Mouse (Mus musculus): Measurements from ENCODE around the gene Alk. TPM values are rescaled to one million over a fixed set of nuclear protein-coding genes. Genes with fewer than 3 reads are reported as not detected.

The Alk gene
- total RNA-seq, 1 experiment from 2014 or later: 0.09 TPM

GRCm38 (mm10) chr17:72021733-72022669 is 582.4 kb downstream of the Alk start:
- peak; percentile 11 for DNase-seq

DNA sequence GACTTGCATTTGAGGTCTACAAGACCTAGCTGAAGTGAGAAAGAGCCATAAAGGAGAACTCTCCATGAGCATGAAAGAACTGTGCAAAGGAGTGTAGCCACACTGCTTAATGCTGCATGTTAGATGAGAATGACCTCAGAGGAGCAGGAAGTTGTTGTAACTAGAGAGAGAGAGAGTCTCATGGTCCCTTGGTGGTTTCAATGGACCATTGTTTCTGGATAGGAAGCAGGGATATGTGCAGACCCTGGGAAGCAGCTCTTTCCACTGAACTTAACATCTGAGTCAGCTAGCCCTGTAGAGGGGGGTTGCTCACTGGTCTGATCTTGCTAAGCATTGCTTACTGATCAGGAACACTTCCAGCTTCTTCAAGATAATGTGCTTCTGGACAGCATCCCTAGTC is 587.1 kb downstream of the Alk start:
- DNase-seq: no peak

GRCm38 (mm10) chr17:72015253-72015652 is 589.2 kb downstream of the Alk start:
- peak; percentile 12 for DNase-seq

DNA sequence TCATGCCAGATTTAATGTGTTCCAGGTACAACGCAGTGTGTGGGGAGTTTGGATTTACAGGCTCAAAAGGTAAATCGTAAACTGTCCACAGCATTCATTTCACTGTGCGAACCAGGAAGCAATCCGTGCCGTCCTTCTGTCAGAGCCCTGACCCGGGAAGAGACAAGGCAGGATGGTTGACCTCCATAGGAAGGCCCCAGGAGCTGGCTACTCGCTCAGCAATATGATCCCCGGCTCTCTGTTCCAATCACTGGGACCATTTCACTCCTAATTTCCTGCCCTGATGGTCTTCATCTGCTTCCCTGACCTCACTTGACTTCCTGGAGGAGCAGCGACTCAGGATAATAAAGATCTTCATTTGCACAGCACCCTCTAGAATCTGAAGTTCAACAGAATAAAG is 591.7 kb downstream of the Alk start:
- no peak for DNase-seq

GRCm38 (mm10) chr17:72009836-72010235 is 594.6 kb downstream of the Alk start:
- DNase-seq: no peak

DNA sequence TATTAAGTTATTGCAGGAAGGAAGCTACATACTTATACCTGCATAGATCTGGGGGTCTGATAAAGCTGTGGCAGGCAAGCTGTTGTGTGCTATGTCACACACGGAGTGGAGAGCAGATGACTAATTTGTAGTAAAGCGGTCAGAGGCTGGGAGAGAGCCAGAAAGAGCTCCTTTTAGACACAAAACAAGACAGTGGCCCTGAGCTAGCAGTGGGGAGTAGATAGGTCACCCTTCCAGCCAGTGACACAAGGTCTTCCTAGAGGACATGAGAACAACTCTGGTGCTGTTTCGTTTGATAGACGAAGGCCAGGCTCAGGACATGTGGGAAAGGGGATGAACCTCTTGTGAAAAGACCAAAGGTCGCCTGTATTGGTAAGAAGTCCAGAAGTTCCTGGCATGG is 596.0 kb downstream of the Alk start:
- DNase-seq: peak; percentile 8

GRCm38 (mm10) chr17:72005365-72005764 is 599.1 kb downstream of the Alk start:
- DNase-seq: no peak

DNA sequence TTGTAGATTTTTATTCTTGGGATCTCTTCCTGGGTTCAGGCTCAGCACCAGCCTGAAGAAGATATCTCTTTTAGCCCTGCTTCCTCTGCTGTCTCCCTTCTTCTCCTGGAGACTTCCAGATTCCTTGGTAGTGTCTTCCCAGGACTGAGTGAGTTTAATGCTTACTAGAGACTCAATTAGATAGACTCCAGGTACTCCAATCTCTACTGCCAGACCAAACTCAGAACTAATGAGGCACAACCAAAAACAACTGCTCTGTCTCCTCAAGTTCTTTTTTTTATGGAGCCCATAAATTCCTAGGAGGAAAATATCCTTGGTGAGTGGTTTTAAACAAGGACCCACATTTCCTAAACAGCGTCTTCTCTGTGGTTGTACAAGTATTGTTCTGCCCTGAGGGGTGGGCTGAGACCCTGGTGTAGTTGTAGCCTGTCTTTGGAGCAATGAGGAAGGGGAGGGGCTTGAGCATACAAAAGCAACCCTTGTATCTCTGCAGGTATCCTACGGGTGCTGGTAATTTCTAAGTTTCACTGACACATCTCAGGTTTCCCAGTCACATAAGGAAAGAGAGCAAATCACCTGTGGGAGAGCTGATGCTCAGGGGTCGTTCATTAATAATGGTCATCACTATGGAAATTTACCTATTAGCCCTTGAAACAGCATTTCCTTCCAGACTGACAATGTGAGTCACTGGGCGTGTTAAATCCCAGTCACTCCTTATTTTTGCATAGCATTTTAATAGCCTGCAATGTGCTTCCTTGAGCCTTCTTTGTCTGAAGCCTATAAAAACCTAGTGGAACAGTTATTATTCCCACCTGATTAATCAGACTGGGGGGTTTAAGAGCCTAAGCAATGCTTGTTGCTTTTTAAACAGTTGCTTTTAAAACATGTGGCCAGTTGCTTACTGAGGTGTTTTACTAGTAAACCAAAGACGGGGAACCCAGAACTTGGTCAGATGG is 604.6 kb downstream of the Alk start:
- no peak for DNase-seq

GRCm38 (mm10) chr17:71997680-71998079 is 606.7 kb downstream of the Alk start:
- DNase-seq: no peak

DNA sequence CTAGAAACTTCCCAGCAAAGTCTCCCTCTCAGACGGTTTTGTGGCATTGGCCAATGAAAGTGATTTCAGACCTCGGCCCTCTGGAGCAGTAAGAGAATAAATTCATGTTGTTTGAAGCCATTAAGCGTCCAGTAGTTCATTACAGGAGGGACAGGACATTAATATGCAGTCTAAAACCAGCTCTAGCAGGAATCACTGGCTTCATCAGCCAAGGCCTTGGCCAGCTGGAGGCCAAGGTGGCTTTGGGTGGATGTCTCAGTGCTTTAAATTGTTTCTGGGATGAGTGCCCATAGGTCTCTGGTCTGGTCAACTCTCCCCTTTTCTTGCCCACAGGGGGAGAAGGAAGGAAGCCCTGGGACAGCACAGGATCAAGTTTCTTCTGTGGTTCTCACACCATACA is 608.9 kb downstream of the Alk start:
- no peak for DNase-seq

DNA sequence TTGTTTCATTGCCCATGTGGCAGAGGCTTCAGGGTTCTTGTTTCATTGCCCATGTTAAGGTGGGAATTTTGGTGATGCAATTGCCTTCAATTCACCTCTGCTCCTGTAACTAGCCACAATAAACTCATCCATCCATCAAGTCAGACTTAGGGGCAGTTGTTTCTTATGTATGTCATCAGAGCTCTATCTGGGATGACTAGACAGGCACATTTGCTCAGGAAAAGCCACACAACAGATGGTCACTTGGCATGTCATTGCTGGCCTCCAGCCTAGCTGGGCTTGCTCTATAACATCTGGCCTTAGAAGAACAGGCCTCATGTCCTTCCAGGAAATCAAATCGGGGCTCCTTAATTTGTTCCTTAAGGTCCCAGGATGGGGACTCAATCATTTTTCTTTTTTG is 610.3 kb downstream of the Alk start:
- DNase-seq: no peak

GRCm38 (mm10) chr17:71993011-71993410 is 611.4 kb downstream of the Alk start:
- no peak for DNase-seq

DNA sequence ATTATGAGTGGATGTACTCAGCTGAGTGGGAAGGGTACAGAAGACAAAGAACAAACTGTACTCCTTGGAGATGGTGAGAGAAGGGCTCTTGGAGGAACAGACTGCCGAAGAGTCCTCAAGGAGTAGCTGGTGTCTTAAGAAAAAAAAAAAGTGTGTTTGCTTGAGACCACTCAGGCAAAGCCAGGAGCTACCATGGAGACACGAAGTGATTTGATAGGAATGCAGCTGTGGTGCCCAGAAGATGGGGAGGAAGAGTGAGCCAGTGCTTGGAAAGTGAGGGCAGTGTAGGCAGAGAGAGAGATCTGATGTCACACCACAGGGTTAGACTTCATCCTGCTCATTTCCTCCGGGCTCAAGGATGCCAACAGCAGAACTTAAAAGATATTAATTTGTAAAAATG is 613.2 kb downstream of the Alk start:
- no peak for DNase-seq

DNA sequence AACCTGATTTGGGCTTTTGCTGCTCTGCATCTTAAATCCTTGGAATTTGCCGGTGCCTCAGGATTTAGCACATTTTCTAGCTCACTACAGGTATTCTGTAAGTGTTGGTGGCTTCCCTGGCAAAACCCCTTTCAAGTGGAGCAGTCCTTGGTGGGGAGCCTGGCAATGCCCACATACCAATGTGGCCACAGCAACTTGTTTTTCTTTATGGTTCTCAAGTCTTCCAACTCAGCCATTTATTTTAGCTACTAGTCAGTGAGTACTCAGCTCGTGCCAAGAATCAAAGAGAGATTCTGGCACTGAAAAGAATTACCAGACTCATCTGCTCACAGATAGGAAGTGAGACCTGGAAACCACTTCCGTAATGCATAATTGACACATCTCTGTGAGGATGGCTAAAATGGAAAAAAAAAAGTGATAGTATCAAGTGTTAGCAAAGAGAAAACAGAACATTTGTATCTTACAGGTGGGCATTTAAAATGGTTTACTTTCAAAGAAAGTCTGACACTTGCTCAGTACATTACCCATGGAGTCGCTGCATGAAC is 614.2 kb downstream of the Alk start:
- no peak for DNase-seq

- DNase-seq: no peak
Observed at GRCm38 (mm10) chr17:71988736-71989569, 615.5 kb downstream of the Alk start.

DNA sequence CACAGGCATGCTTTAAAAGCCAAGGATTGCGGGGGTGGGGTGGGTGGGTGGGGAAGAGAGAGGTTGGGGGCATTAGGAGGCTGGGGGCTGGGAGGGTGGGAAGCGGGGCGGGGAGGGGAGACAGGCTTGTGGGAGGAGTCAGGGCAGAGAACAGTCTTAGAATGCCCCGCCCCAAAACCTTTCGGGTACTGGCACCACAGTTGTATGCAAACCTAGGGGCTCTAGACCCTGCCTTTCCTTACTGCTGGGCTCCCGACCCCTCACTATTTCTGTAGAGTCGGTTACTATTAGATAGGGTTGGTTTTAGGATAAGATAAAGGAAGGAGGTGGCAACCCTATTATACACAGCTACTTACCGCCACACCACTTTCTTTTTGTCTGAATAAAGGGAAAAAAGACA is 617.4 kb downstream of the Alk start:
- DNase-seq: no peak

DNA sequence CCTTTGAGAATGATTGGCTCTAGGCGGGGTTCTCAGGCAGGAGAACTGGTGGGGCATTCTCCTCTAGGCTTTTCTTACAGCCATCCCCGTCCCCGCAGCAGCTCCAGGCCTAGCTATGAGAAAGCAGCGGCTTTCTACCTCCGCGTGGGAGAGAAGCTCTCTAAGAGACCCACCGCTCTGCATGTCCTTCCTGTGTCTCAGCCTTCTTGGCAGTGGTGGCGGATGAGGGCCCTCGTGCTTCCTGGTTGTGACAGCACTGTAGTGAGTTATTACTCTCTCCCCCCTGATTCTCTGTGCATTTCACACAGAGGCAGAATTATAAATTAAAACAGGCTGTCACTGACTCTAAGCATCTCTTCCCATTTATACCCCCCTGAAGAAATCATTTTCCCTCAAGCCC is 618.0 kb downstream of the Alk start:
- peak; percentile 5 for DNase-seq

GRCm38 (mm10) chr17:71981177-71981576 is 623.2 kb downstream of the Alk start:
- DNase-seq: no peak

DNA sequence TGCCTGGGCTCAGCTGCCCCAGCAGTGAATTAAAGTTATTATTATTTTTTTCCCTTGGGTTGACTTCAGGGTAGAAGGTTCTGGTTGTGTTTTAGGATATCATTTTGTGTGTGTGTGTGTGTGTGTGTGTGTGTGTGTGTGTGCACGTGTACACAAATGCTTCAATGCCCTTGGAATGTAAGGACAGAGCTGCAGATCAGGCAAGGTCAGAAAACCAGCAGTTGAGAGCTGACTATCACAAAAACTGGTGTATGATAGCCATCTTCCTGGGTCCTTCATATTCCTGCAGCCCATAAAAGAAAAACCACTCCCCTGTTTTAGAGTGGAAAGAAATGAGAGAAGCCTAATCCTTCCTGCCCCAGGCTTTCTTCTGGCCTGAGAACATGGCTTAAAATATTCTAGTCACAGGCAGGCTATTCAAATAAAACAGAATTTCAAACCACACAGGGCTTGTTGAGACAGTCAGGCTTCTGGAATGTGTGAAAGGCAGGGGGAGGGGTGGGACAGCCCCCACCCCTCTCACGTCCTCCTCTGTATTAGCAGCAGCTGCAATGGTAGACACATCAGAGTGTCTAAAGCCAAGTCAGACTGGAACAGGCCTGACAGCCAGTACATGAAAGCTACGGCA is 623.8 kb downstream of the Alk start:
- DNase-seq: no peak

- no peak for DNase-seq
Observed at GRCm38 (mm10) chr17:71979137-71979536, 625.3 kb downstream of the Alk start.

DNA sequence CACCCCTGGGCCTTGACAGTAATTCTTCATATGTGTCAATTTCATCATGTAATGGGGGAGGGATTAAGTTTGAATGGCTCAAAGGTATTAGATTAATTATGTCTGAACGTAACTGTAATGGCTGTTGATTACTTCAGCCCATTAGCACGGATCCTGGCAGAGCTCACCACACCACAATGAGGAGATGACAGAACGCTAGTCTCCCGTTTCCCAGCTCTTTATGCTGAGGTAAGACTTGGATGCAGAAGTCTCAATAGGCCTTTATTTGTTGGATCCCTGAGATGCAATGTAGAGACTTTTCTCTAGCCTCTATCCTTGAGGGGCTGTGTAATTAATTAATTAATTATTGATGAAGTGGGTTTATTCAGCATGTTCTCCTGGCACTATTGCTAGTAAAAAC is 627.8 kb downstream of the Alk start:
- DNase-seq: no peak
